Mouse (Mus musculus) embryonic fibroblast, embryonic 13.5 days (primary cell): ENCODE data around the gene Fam166a. TPM values are rescaled to one million over a fixed set of nuclear protein-coding genes. Genes with fewer than 3 reads are reported as not detected.

Experiments used
- H3K27ac ChIP-seq: 2 replicates; pipeline ENCODE4 v1.5.1; 2012; ENCODE audit warnings: low read length, control low read depth, inconsistent platforms; ENCODE audit not compliant: insufficient read depth
- H3K4me1 ChIP-seq: 2 replicates; pipeline ENCODE4 v1.6.1; 2011; ENCODE audit warnings: low read length; ENCODE audit not compliant: control insufficient read depth, insufficient read depth
- H3K4me3 ChIP-seq: 2 replicates; pipeline ENCODE4 v1.5.1; 2011; ENCODE audit warnings: mild to moderate bottlenecking, control low read depth, low read length; ENCODE audit not compliant: insufficient read depth
- CTCF ChIP-seq: IDR thresholded peaks from 2 replicates; pipeline ENCODE4 v1.5.1; 2011; ENCODE audit warnings: mild to moderate bottlenecking, control low read depth, low read length, moderate library complexity, borderline replicate concordance; ENCODE audit not compliant: insufficient read depth
- POLR2A ChIP-seq: IDR thresholded peaks from 2 replicates; pipeline ENCODE4 v1.6.1; 2011; ENCODE audit warnings: low read depth, mild to moderate bottlenecking, control low read depth, low read length, moderate library complexity
- polyA plus RNA-seq: library from polyadenylated mRNA; stranded (reverse); fragments of >200 nt; gene quantifications from 2 replicates; pipeline ENCODE4 v1.2.4, GENCODE M21; 2011; ENCODE audit warnings: low read depth; ENCODE audit not compliant: missing spikeins, insufficient read length

Gene Fam166a
- polyA plus RNA-seq, 1 experiment = not detected

DNA sequence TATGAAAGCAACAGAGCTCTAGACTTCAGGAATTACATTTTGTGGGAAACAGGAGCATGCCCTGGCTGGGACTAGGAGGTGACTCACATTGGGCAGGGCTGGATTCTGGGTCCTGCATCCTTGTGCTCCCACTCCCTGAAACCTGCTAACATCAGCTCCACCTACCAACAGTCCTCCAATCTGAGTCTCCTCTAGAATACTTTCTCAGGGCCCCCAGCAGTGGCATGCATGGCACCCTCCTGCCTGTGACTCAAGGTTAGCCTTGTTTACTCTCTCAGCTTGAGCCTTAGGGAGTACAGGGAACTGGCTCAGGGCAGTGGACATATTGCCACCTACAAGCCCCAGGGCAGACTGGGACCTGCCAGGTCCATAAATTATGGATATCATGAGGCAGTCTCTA lies 19.6 kb downstream of the Fam166a start:
- Histone ChIP-seq H3K4me3 (no peak overlapping the region), H3K27ac (no peak overlapping the region), H3K4me1 (0 out of 2 replicates have a peak, but pooled peaks cover 3% of the 10 kb centered on the region)
- TF ChIP-seq POLR2A = no peak
- TF ChIP-seq CTCF = no peak

DNA sequence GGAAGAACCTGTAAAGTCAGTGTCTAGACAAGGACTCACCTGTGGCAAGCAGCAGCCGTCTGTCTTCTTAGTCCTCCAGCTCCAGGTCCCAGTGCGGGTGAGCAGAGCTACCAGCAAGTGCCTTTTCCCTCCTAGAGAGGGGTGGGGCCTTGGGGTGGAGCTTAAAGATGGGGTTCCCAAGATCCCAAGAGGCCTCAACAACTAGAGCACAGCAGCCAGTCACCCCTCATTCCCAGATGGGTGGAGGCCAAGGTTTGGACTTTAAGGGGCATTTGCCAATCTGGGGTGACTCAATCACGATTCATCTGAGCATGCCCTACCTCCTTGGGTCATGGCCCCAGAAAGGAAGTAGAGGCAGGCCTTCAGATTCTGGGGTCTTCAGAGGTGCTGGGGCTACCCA lies 21.2 kb downstream of the Fam166a start:
- H3K4me3 ChIP-seq = no peak overlapping the region
- H3K4me1 ChIP-seq = 0 out of 2 replicates have a peak, but pooled peaks cover 3% of the 10 kb centered on the region
- no peak overlapping the region for H3K27ac ChIP-seq
- no peak for TF ChIP-seq CTCF
- no peak for TF ChIP-seq POLR2A

DNA sequence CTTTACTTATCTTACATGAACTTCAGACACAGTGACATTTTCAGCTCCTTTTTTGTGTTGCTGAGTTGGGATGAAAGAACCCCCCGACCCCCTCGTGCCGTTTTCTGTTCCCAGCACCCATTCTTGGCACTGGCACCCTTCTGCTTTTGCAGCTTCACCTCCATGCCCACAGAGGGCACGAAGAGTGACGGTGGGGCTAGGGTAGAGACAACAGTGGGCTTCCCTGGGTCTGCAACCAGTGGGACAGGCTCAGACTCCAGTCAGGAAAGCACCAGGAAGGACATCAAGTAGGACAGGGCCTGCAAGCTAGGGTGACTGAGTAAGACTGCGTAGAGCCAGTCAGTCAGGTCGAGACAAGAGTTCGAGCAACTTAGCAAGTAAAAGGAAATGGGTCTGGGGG lies 21.8 kb downstream of the Fam166a start:
- no peak for TF ChIP-seq POLR2A
- no peak for TF ChIP-seq CTCF

GRCm38 (mm10) chr2:25240723-25241437 lies 22.3 kb downstream of the Fam166a start:
- no peak; the same call in 1 of the 2 replicates for TF ChIP-seq POLR2A
- TF ChIP-seq CTCF = no peak
- H3K4me3 ChIP-seq = 0 out of 2 replicates have a peak overlapping the region, but pooled peaks have one; percentile 8
- 0 out of 2 replicates have a peak, but pooled peaks cover 3% of the 10 kb centered on the region for H3K4me1 ChIP-seq
- no peak overlapping the region for H3K27ac ChIP-seq

More for the DNA sequence above, 21.8 kb downstream of the Fam166a start:
- Histone ChIP-seq H3K4me1 (0 out of 2 replicates have a peak, but pooled peaks cover 3% of the 10 kb centered on the region), H3K27ac (no peak overlapping the region), H3K4me3 (no peak overlapping the region)

- no peak overlapping the region for H3K27ac ChIP-seq
- no peak for TF ChIP-seq CTCF
- no peak for TF ChIP-seq POLR2A
- 0 out of 2 replicates have a peak, but pooled peaks cover 3% of the 10 kb centered on the region for H3K4me1 ChIP-seq
- no peak overlapping the region for H3K4me3 ChIP-seq
Observed at GRCm38 (mm10) chr2:25241438-25241775, 22.9 kb downstream of the Fam166a start.

- Histone ChIP-seq H3K27ac (no peak within 1 kb of the TSS), H3K4me1 (0 out of 2 replicates have a peak, but pooled peaks cover 3% of the 10 kb centered on the region), H3K4me3 (no peak within 1 kb of the TSS)
- TF ChIP-seq POLR2A (no peak), CTCF (no peak)
Observed at GRCm38 (mm10) chr2:25242101-25242506, 23.6 kb downstream of the Fam166a start, which contains the start of the genes Rnf208 and Cysrt1. Rnf208 (plus strand) TSS chr2:25242255. Cysrt1 (minus strand) TSS chr2:25242452.

- Histone ChIP-seq H3K4me3 (no peak overlapping the region), H3K27ac (no peak overlapping the region), H3K4me1 (no peaks in the 10 kb centered on the region)
- TF ChIP-seq CTCF (no peak), POLR2A (no peak)
Observed at GRCm38 (mm10) chr2:25243342-25243741, 24.8 kb downstream of the Fam166a start.

DNA sequence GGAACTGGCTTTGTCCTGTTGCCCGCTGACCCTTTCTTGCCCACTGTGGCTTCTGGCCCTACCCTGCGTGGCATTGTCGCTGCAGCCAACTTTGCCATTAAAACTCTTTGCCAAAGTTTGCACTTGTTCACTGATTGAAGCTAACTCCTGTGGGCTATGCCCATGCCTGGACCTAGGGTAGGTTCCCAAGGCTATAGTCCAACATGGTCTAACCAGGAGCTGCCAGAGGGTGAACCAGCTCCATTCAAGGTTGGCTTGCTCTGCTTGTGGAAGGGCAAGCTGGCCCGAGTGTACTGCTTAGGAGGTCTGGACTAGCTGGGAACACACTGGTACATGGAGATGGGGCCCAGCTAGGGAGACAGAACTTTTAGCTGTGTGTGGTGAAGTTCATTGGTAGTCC lies 25.6 kb downstream of the Fam166a start:
- no peak overlapping the region for H3K4me3 ChIP-seq
- no peak overlapping the region for H3K27ac ChIP-seq
- no peak for TF ChIP-seq CTCF
- TF ChIP-seq POLR2A = no peak
- H3K4me1 ChIP-seq = no peaks in the 10 kb centered on the region

DNA sequence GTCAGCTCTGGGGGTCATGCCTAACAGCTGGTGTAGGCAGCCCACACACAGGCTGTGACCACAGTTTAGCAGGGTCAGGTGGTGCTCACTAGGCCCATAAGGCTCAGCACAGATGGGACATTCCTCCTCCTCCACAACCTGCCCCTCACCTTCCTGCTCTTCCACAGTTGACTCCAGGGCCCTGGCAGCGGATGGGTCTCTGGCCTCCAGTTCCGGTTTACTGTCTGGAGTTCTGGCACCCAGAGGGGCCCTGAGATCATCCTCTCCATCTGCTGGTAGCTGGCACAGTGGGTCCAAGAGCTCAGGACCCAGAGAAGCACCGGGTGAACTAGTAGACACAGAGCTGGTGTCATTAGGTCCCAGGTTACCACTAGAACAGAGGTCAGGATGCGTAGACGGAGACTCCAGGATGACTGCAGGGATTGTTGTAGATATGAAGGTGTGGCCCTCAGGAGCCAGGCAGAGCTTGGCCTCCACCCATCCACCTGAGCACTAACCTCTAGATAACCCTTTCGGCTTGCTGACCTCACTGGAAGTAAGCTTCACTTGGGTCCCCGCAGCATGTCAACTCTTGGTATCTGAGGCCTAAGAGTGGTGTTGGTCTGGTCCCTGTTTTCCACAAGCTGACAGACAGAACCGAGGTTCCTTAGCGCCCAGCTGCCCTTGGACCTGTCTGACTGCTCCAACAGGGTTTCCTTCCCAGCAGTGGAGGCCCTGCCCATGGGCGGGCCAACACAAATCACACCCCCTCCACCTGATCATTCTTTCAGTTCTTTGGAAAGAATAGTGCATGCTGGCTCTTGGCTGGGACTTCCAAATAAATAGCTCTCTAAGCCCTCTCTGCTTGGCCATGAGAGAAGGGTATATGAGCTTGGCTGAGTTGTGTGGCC lies 27.9 kb downstream of the Fam166a start, which contains the start of gene AL732309.1:
AL732309.1 (minus strand) TSS at position 681 of the 890 bp plus-strand sequence.
- Histone ChIP-seq H3K27ac (no peak within 1 kb of the TSS), H3K4me1 (no peaks in the 10 kb centered on the region), H3K4me3 (no peak within 1 kb of the TSS)
- TF ChIP-seq POLR2A = no peak
- TF ChIP-seq CTCF = no peak
